Mouse (Mus musculus) neural tube, embryonic 11.5 days (tissue): Measurements from ENCODE around the gene Gad2. TPM values are rescaled to one million over a fixed set of nuclear protein-coding genes. Genes with fewer than 3 reads are reported as not detected.

ENCODE experiments used
- ATAC-seq: fragments of 200-750 bp; cut with Nextera tagmentation; 2 replicates; pipeline ENCODE4 v1.8.0; 2017; ENCODE audit warnings: moderate number of reproducible peaks, mild to moderate bottlenecking, moderate TSS enrichment, moderate library complexity; ENCODE audit not compliant: insufficient read depth, low FRiP score, low TSS enrichment
- DNase-seq: peaks from one replicate; pipeline ENCODE4 v3.0.0-alpha.2; 2015; ENCODE audit warnings: low spot score
- H3K27ac ChIP-seq: fragments of 300-500 bp; sonication (generic); 2 replicates; pipeline ENCODE4 v1.5.1; 2014; ENCODE audit warnings: low read depth, mild to moderate bottlenecking, low read length
- H3K27me3 ChIP-seq: fragments of 300-500 bp; sonication (generic); 2 replicates; pipeline ENCODE4 v1.6.1; 2014; ENCODE audit warnings: mild to moderate bottlenecking, low read length, mixed read lengths; ENCODE audit not compliant: control insufficient read depth, insufficient read depth
- H3K36me3 ChIP-seq: fragments of 300-500 bp; sonication (generic); 2 replicates; pipeline ENCODE4 v1.6.1; 2014; ENCODE audit warnings: mild to moderate bottlenecking, low read length, moderate library complexity, mixed read lengths; ENCODE audit not compliant: control insufficient read depth, insufficient read depth
- H3K4me1 ChIP-seq: fragments of 300-500 bp; sonication (generic); 2 replicates; pipeline ENCODE4 v1.6.1; 2014; ENCODE audit warnings: low read length, mixed read lengths; ENCODE audit not compliant: control insufficient read depth, insufficient read depth
- H3K4me2 ChIP-seq: fragments of 300-500 bp; sonication (generic); 2 replicates; pipeline ENCODE4 v1.6.1; 2014; ENCODE audit warnings: low read depth, mild to moderate bottlenecking, moderate library complexity
- H3K4me3 ChIP-seq: fragments of 300-500 bp; sonication (generic); 2 replicates; pipeline ENCODE4 v1.5.1; 2014; ENCODE audit warnings: low read depth, low read length
- H3K9ac ChIP-seq: fragments of 300-500 bp; sonication (generic); 2 replicates; pipeline ENCODE4 v1.6.1; 2014; ENCODE audit warnings: mild to moderate bottlenecking, low read length
- H3K9me3 ChIP-seq: fragments of 300-500 bp; sonication (generic); 2 replicates; pipeline ENCODE4 v1.6.1; 2016; ENCODE audit warnings: low read length; ENCODE audit not compliant: control insufficient read depth
- WGBS: fragments of 180-500 bp; shearing (Covaris S2); extraction: QIAGEN DNeasy Blood & Tissue Kit; methylation state at CpG from one replicate; pipeline ENCODE4 v1.1.7; 2014; 5-methylcytosine and 5-hydroxymethylcytosine counted together
- polyA plus RNA-seq: library from polyadenylated mRNA; unstranded; fragments of >200 nt; fragmentation: Nextera tagmentation; extraction: Ambion mirVana; gene quantifications from 2 replicates; pipeline ENCODE4 v1.2.1, GENCODE M21; 2014

Gene Gad2
- polyA plus RNA-seq, 1 experiment from 2014 or later, result 9.5 TPM

- no peaks in the 10 kb centered on the region for H3K36me3 ChIP-seq
- 0% methylated on average over 6 of the region's 6 CpGs for WGBS
- H3K9ac ChIP-seq, result no peak overlapping the region
- peak; percentile 24; the same call in 1 of the 2 replicates for ATAC-seq
- 0 out of 2 replicates have a peak overlapping the region, but pooled peaks have one; percentile 8 for H3K27ac ChIP-seq
- H3K4me2 ChIP-seq, result peak overlapping the region; percentile 19
- no peaks in the 10 kb centered on the region for H3K9me3 ChIP-seq
- H3K27me3 ChIP-seq, result peaks cover 68% of the 10 kb centered on the region
- peaks cover 10% of the 10 kb centered on the region; the same call in 1 of the 2 replicates for H3K4me1 ChIP-seq
- peak; percentile 32 for DNase-seq
- H3K4me3 ChIP-seq, result no peak overlapping the region
Observed at GRCm38 (mm10) chr2:22620030-22620429, 2.0 kb upstream of the Gad2 start.

GRCm38 (mm10) chr2:22620534-22620933 lies 1.5 kb upstream of the Gad2 start:
- WGBS, result 5% methylated on average over 7 of the region's 7 CpGs
- Histone ChIP-seq H3K27me3 (peaks cover 73% of the 10 kb centered on the region), H3K27ac (no peak overlapping the region), H3K36me3 (no peaks in the 10 kb centered on the region), H3K9me3 (no peaks in the 10 kb centered on the region), H3K4me2 (no peak overlapping the region), H3K4me1 (peaks cover 10% of the 10 kb centered on the region; the same call in 1 of the 2 replicates), H3K4me3 (no peak overlapping the region), H3K9ac (peak overlapping the region; percentile 23; the same call in 1 of the 2 replicates)
- no peak for ATAC-seq
- peak; percentile 33 for DNase-seq

GRCm38 (mm10) chr2:22620978-22621827 lies 802 bp upstream of the Gad2 start:
- Histone ChIP-seq H3K27ac (0 out of 2 replicates have a peak overlapping the region, but pooled peaks have one; percentile 24), H3K4me2 (peak overlapping the region; percentile 66), H3K4me3 (peak overlapping the region; percentile 38; the same call in 1 of the 2 replicates), H3K4me1 (peaks cover 10% of the 10 kb centered on the region; the same call in 1 of the 2 replicates), H3K36me3 (no peaks in the 10 kb centered on the region), H3K9me3 (no peaks in the 10 kb centered on the region), H3K9ac (no peak overlapping the region; the same call in 1 of the 2 replicates), H3K27me3 (peaks cover 79% of the 10 kb centered on the region)
- WGBS, result 2% methylated on average over 20 of the region's 20 CpGs
- ATAC-seq, result no peak
- no peak for DNase-seq

GRCm38 (mm10) chr2:22623111-22624070 lies 1.4 kb downstream of the Gad2 start:
- Histone ChIP-seq H3K4me2 (peak overlapping the region; percentile 66), H3K36me3 (no peaks in the 10 kb centered on the region), H3K27ac (no peak overlapping the region), H3K9me3 (no peaks in the 10 kb centered on the region), H3K9ac (peak overlapping the region; percentile 54), H3K4me1 (peaks cover 10% of the 10 kb centered on the region; the same call in 1 of the 2 replicates), H3K4me3 (peak overlapping the region; percentile 38), H3K27me3 (peaks cover 85% of the 10 kb centered on the region)
- under 1% methylated on average over 60 of the region's 60 CpGs for WGBS
- ATAC-seq (peak; percentile 9; the same call in 1 of the 2 replicates), DNase-seq (peak; percentile 57)

GRCm38 (mm10) chr2:22624188-22624975 lies 2.4 kb downstream of the Gad2 start:
- Histone ChIP-seq H3K36me3 (no peaks in the 10 kb centered on the region), H3K4me3 (peak overlapping the region; percentile 38; the same call in 1 of the 2 replicates), H3K27me3 (peaks cover 77% of the 10 kb centered on the region), H3K4me2 (peak overlapping the region; percentile 66), H3K9ac (peak overlapping the region; percentile 18; the same call in 1 of the 2 replicates), H3K9me3 (no peaks in the 10 kb centered on the region), H3K27ac (no peak overlapping the region), H3K4me1 (peaks cover 10% of the 10 kb centered on the region; the same call in 1 of the 2 replicates)
- 3% methylated on average over 27 of the region's 27 CpGs for WGBS
- DNase-seq (peak; percentile 40), ATAC-seq (no peak)

GRCm38 (mm10) chr2:22625096-22625960 lies 3.3 kb downstream of the Gad2 start:
- ATAC-seq, result no peak

GRCm38 (mm10) chr2:22627147-22627666 lies 5.2 kb downstream of the Gad2 start:
- no peak for ATAC-seq
- Histone ChIP-seq H3K9ac (no peak overlapping the region), H3K27me3 (peaks cover 53% of the 10 kb centered on the region), H3K4me3 (no peak overlapping the region), H3K36me3 (no peaks in the 10 kb centered on the region), H3K9me3 (no peaks in the 10 kb centered on the region), H3K27ac (0 out of 2 replicates have a peak overlapping the region, but pooled peaks have one; percentile 42), H3K4me2 (no peak overlapping the region), H3K4me1 (peaks cover 7% of the 10 kb centered on the region; the same call in 1 of the 2 replicates)
- 28% methylated on average over 3 of the region's 3 CpGs for WGBS
- DNase-seq, result no peak

More at GRCm38 (mm10) chr2:22625096-22625960, 3.3 kb downstream of the Gad2 start:
- DNase-seq, result no peak
- 4% methylated on average over 16 of the region's 16 CpGs for WGBS
- H3K4me2 ChIP-seq, result peak overlapping the region; percentile 7; the same call in 1 of the 2 replicates
- no peak overlapping the region for H3K27ac ChIP-seq
- no peak overlapping the region for H3K9ac ChIP-seq
- H3K4me1 ChIP-seq, result peaks cover 10% of the 10 kb centered on the region; the same call in 1 of the 2 replicates
- peaks cover 69% of the 10 kb centered on the region for H3K27me3 ChIP-seq
- no peaks in the 10 kb centered on the region for H3K36me3 ChIP-seq
- no peaks in the 10 kb centered on the region for H3K9me3 ChIP-seq
- peak overlapping the region; percentile 11; the same call in 1 of the 2 replicates for H3K4me3 ChIP-seq
